Mouse (Mus musculus) right cerebral cortex, adult 2 months (tissue): ENCODE results near the gene Eng.

Experiments
- DNase-seq, 2 experiments: peaks; one replicate each; pipeline ENCODE4 v3.0.0; 2021 to 2022; ENCODE audit warnings: low spot score in 2 of 2

Gene Eng

DNA sequence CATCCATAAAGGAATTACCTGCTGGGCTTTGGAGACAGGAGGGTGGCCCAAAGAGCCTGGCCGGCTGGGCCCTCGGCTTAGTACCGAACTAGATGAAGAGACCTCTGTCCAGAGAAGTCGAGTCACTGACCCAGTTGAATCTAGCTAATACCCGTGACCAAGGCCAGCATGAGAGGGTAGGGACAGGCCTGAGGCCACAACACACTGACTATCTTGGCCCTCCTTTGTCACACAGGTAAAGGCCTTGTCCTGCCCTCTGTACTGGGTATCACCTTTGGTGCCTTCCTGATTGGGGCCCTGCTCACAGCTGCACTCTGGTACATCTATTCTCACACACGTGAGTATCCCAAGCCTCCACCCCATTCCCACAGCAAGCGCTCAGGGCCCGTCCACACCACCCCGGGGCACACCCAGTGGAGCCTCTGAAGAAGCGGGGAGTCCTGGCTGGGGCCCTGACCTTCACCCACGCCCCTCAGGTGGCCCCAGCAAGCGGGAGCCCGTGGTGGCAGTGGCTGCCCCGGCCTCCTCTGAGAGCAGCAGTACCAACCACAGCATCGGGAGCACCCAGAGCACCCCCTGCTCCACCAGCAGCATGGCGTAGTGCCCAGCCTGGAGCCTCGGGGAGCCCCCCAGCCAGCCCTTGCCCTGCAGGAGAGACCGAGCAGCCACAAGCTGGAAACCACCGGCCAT lies 34.7 kb downstream of the Eng start:
- no peak for DNase-seq

GRCm38 (mm10) chr2:32681754-32682153 lies 35.4 kb downstream of the Eng start:
- no peak for DNase-seq

DNA sequence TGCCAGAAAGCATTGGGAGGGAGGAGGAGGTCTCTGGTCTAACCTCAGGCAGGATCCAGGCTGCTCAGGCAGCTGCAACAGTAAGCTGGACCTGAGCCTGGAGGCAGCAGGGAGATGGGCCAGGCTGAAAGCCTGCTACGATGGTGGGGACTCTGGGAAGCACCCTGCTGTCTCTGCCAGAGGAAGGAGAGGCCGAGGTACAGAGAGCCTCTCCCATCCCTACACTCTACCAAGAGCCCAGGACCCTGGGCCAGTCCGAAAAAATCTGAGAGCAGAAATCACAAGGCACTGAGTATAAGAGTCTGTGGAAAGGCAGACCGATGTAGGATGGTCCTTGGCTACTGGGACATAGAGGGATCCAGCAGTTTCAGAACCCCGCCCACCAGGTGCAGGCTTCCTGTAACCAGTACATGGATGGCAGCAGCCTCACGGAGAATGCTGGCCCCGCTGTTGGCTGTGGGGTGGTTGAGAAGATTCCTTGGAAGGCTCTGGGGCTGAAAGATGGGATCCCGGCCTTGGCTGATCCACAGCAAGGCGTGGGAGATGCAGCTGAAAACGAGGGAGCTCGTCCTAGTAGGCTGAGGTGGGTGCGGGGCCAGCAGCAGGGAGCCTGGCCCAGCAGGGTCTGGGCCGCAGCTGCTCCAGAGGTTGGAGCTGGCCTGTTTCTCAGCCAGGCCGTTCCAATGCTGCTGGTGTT lies 36.5 kb downstream of the Eng start:
- no peak for DNase-seq

GRCm38 (mm10) chr2:32683701-32684100 lies 37.3 kb downstream of the Eng start:
- no peak for DNase-seq

DNA sequence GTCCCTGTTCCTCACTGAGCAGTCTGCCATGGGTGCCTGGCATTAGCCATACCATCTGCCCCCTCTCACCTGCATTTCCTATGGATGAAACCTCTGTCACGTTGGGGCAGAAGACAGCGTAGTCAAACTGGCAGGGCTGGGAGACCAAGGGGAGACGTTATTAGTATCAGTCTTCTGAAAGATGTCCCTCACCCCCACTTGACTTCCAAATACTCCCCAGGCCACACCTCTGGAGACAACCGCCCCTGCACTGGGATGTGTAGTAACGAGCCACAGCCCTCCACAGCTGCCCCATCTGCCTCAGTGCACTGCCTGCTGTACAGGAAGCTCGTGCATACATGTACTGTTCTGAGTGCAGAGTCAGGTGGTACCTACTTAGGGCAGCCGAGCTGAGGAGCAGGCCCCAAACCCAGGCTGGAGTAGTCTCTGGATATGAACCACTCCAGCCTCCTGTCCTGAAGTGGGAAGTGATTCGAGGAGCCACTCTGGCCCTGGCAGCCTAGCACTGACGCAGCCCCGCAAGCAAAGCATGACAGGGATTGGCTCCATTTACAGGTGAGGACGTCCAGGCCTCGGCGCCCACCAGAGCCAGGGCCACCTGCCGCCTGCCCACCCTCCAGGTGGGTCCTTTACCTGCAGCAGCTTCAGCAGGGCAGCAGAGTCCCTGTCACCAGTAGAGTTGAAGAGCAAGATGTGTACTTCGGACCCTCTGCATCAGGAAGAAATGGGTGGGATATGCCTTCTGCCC lies 38.5 kb downstream of the Eng start:
- DNase-seq: no peak

GRCm38 (mm10) chr2:32685807-32686206 lies 39.4 kb downstream of the Eng start:
- DNase-seq: no peak

- no peak for DNase-seq
Observed at GRCm38 (mm10) chr2:32686640-32687039, 40.2 kb downstream of the Eng start.

DNA sequence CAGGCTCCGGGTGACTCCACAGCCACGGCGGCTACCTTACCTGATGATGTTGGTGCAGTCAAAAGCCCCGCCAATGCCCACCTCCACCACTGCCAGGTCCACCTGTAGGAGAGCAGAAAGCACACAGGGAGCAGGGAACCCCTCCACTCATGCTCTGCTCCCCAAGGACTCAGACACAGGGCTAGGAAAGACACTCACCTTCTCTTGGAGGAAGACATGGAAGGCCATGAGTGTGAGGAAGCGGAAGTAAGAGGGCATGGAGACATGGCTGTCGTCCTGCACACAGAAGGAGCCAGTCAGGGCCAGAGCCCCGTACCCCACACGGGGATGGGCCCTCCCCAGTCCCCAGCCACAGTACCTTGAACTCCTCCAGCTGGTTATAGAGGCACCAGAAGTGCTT lies 41.2 kb downstream of the Eng start:
- DNase-seq: no peak

- DNase-seq: peak; percentile 92 to 94
Observed at GRCm38 (mm10) chr2:32689420-32689819, 43.0 kb downstream of the Eng start.

DNA sequence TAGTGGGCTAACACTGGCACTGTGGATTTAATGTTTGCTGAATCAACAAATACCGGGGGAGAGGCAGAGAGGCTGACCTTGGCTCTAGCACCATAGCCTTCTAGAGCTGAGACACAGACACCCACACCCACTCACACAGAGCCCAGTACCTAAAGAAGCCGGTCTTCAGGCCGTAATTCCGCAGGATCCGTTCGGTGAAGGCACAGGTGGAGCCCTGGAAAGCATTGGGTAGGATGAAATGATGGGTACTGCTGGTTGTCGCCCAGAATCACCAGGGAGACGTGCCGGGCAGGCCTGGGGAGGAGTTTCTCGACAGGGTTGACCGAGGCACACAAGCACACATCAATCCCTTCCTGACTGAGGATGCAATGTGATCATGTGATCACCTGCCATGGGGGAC lies 44.6 kb downstream of the Eng start:
- no peak for DNase-seq

DNA sequence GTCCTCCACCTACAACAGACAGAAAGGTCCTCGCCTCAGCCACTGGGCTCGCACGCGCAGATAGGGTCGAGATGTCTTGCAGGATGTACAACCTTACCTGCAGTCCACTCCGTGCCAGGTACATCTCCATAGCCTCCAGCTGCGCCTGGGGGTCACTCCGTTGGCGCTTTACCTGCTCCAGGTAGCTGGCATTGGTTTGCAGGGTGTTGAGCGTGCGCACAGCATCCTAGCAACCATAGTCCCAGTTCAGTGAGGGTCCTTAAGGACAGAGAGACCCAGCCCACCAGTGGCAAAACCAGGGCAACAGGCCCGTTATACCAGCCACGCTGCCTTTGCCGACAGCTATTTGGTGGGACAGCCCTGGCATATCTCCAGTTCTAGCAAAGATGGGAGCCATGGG lies 46.1 kb downstream of the Eng start:
- DNase-seq: no peak

- no peak for DNase-seq
Observed at GRCm38 (mm10) chr2:32693282-32693681, 46.9 kb downstream of the Eng start.

GRCm38 (mm10) chr2:32693823-32694411 lies 47.5 kb downstream of the Eng start:
- peak; percentile 92 to 95 for DNase-seq

- no peak for DNase-seq
Observed at GRCm38 (mm10) chr2:32694691-32695090, 48.3 kb downstream of the Eng start.

GRCm38 (mm10) chr2:32699680-32700079 lies 53.3 kb downstream of the Eng start:
- DNase-seq: no peak

DNA sequence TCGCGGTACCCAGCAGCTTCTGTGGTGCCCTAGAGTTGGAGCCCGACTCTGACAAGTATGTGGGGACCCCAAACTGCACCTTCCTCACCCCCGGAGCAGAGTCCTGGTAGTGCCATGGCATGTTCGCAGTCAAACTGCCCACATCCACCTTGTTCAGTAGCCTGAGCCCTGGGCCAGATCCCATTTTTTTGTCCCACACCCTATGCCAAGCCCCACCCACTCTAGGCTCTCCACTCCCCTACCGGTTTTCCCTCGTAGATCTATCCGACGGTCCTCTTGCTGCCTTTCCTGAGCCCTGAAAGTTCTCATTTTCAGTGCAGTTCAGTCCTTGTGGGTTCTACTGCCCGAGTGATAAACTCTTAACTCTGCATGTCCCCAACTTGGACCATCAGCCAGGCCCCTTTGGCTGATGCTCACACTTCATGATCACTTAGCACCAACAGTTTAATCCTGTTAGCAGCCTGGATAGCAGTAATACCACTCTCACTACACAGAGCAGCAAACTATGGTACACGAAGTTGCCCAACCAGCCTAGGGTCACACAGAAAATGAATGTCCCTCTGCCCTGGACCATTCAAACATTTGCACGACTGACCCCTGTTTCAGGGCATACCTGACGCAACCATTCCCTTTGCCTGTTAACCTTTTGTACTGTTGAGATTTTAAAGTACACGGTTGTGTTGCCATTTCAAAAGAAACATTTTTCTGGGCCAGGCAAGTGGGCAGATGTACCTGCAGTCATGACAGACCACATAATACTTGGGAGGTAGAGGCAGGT lies 54.8 kb downstream of the Eng start:
- DNase-seq: no peak

DNA sequence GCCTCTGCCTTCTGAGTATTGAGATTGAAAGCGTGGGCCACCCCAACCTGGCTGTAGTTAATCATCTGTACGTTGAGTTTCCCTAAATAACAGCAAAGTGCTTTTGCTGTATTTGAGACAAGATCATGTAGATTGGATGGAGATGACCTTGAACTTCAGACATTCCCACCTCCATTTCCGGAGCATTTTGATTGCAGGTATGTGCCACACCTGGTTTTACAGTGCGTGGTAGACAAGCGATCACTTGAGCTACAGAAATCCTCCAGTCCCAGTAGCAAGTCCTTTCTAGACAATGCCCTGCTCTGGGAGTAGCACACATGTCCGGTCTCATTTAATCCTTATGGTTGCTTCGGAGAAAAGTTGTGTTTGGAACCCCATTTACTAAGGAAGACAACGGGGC lies 56.7 kb downstream of the Eng start:
- no peak for DNase-seq

DNA sequence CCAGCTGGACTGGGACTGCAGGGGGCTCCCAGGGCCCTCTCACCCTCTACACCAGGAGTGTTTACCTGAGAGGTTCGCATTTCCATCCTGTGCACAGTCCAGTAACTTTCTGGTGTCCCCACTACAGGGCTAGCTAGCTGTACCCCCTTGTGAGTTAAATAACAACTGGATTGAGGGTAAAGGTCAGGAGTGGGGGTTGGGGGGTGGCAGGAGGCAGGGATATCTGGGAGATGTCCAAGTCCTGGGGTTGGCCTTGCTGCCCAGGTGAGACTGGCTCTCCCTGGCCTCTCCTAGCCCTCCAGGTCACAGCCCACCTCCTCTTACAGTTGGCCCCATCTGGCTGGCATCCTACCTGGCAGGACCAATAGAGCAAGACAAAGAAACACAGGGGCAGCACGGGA lies 57.6 kb downstream of the Eng start, which contains the start of gene Fpgs:
Gene Fpgs, minus strand, starts transcription at position 125 of the 401 bp plus-strand sequence.
- DNase-seq: no peak

- DNase-seq: no peak
Observed at GRCm38 (mm10) chr2:32705018-32705417, 58.6 kb downstream of the Eng start.

GRCm38 (mm10) chr2:32706971-32707370 lies 60.6 kb downstream of the Eng start:
- DNase-seq: no peak

GRCm38 (mm10) chr2:32708643-32709042 lies 62.2 kb downstream of the Eng start:
- DNase-seq: no peak
